ENCODE assay signal across 8 mouse cellular contexts in the genomic region with DNA sequence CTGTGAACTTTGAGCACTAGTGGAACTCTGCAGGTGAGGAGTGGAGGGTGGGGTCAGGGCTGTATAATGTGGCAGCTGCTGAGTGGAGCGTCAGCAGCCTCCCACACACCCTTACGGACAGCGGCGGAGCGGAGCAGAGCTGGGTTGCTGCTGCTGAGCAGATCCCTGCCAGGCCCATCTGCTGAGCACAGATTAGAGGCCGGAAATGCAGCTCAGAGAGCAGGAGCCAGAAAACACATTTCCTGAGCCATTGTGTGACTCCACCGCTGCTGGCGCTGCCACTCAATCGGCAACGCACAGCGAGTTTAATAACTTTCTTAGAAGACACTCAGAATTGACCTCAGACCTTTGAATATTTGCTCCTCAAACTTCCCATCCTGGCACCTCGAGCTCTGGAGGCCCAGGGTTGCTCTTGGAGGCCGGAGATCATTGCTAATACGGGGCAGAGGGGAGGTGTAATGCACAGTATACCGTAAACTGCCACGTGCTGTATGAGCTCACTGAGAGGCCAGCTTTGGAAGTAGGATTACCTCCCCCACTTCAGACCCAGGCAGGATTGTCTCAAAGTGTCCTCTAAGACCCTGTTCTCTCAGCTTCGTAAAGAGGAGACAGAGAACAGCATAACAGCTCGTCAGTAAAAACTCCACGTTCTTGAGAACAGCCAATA.
DNase-seq lines count a peak whose midpoint lies in the region; ATAC-seq lines count a peak whose summit lies in the region.

No protein-coding gene starts in this region.

- peak; percentile 87 for ATAC-seq in activated CD4-positive, CD25-positive, alpha-beta regulatory T cell, adult 4 months
- ATAC-seq in forebrain, embryonic 12.5 days (ENCODE audit: low FRiP score): peak; percentile 72
- ATAC-seq in hematopoietic stem cell, adult 5-6 weeks (replicated peaks in 1 of 2; ENCODE audit: insufficient read depth in 1 of 2, low FRiP score in 2 of 2, low TSS enrichment in 1 of 2, low read depth in 1 of 2, poor library complexity in 2 of 2, severe bottlenecking in 2 of 2): peak; percentile 90 to 94

- no peaks in the 10 kb centered on the region for H3K36me3 ChIP-seq in forebrain, embryonic 12.5 days (replicated peaks)

- H3K4me2 ChIP-seq in forebrain, embryonic 12.5 days: no peak overlapping the region

- H3K4me1 ChIP-seq in forebrain, embryonic 12.5 days: peaks cover 13% of the 10 kb centered on the region

- H3K4me3 ChIP-seq in forebrain, embryonic 12.5 days (replicated peaks): no peak overlapping the region

- peak overlapping the region; percentile 43 for H3K27ac ChIP-seq in forebrain, embryonic 12.5 days

- no peaks in the 10 kb centered on the region for H3K9me3 ChIP-seq in forebrain, embryonic 12.5 days

- H3K9ac ChIP-seq in forebrain, embryonic 12.5 days: no peak overlapping the region

- no peaks in the 10 kb centered on the region for H3K27me3 ChIP-seq in forebrain, embryonic 12.5 days

- peak; percentile 60 to 64 for DNase-seq in B cell, adult 2 months
- DNase-seq in layer of hippocampus, adult 9-11 months: peak; percentile 47
- peak; percentile 70 for DNase-seq in lung, postnatal 25 days (ENCODE audit: low spot score)
- DNase-seq in retina, postnatal 7 days (ENCODE audit: low read depth, low spot score): peak; percentile 49
- DNase-seq in cerebellum, adult 11 months: no peak

- WGBS in forebrain, embryonic 12.5 days: 43% methylated on average over 19 of the region's 19 CpGs
